Mouse (Mus musculus) megakaryocyte, embryonic 14.5 days (primary cell): Measurements from ENCODE around the gene Wdr27.
"Not testable (repeated sequence)": the region's sequence is repeated elsewhere in the genome, so short reads cannot be mapped to it uniquely, and the experiment has no call there.

ENCODE experiments used
- FLI1 ChIP-seq: IDR thresholded peaks from 2 replicates; pipeline ENCODE4 v1.6.1; 2012; ENCODE audit warnings: low read length, inconsistent platforms, mixed read lengths
- GATA1 ChIP-seq: IDR thresholded peaks from 3 replicates; pipeline ENCODE4 v1.6.1; 2012; ENCODE audit warnings: mixed read lengths, low read length, inconsistent platforms, borderline replicate concordance

DNA sequence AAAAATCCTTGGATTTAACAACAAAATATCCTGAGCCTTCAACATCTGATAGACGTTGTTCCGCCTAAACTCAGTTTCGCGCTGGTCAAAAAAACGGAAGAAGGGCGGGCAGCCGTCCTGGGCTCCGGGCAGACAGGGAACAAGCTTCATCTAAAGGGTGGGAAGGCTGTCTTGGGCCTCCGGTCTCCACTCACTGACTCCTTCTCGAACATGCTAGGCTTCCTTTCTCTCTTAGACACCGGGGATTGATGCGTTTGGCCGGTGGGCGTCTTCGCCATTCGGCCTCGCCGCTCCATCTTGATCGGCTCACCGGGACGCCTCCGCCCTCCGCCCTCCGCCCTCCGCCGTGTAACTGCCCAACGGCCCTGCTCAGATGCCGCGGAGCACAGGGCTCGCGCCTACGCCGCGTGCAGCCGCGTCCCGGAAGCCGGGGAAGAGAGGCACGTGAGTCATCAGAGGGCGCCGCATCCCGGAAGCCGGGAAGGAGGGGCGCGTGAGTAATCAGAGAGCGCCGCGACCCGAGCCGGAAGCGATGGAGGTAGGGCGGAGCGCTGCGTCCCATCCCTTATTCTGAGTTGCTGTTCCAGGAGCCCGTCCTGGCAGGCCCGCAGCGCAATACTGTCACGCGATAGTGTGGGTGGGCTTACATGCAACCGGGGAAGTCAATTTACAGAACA is 35.5 kb upstream of the Wdr27 start, which contains the start of the genes 9030025P20Rik and Gm3417:
- not testable (repeated sequence) for TF ChIP-seq GATA1, FLI1
